Mouse (Mus musculus): ENCODE measurements around the gene Btbd35f6. TPM values are rescaled to one million over a fixed set of nuclear protein-coding genes. Genes with fewer than 3 reads are reported as not detected.

The Btbd35f6 gene
- not detected in 2 replicates for polyA plus RNA-seq (2012; ENCODE audit: low replicate concordance)

GRCm38 (mm10) chrX:33956440-33956839 lies at the start of gene Btbd35f6:
Btbd35f6 (minus strand) TSS chrX:33956540.

GRCm38 (mm10) chrX:33986716-33987115 lies 30.4 kb upstream of the Btbd35f6 start, which contains the start of gene Gm21870:
Gm21870 (minus strand) TSS chrX:33986816.

Other genes starting within 250 kb of the Btbd35f6 start
- gene Gm21870, start 30.3 kb upstream of the Btbd35f6 start, polyA plus RNA-seq (2012; ENCODE audit: low replicate concordance): not detected in 2 replicates
- not detected in 2 replicates for gene Btbd35f9, start 205.0 kb upstream of the Btbd35f6 start, polyA plus RNA-seq (2012; ENCODE audit: low replicate concordance)